Mouse (Mus musculus) mesoderm, embryonic 11.5 days (tissue): Measurements from ENCODE around the gene Nuak1.

Experiments
- DNase-seq: peaks from one replicate; pipeline ENCODE4 v3.0.0-alpha.2; 2012; ENCODE audit warnings: low read depth, low spot score

The Nuak1 gene

GRCm38 (mm10) chr10:84382900-84383883, 57.2 kb downstream of the Nuak1 start:
- peak; percentile 79 for DNase-seq

GRCm38 (mm10) chr10:84381276-84381798, 59.1 kb downstream of the Nuak1 start:
- no peak for DNase-seq

GRCm38 (mm10) chr10:84379366-84379765, 61.0 kb downstream of the Nuak1 start:
- no peak for DNase-seq

GRCm38 (mm10) chr10:84377956-84378355, 62.4 kb downstream of the Nuak1 start:
- no peak for DNase-seq

GRCm38 (mm10) chr10:84376346-84376745, 64.1 kb downstream of the Nuak1 start:
- no peak for DNase-seq

- DNase-seq, result no peak
Measured at GRCm38 (mm10) chr10:84374996-84375395, 65.4 kb downstream of the Nuak1 start.

GRCm38 (mm10) chr10:84373476-84373875, 66.9 kb downstream of the Nuak1 start:
- no peak for DNase-seq

GRCm38 (mm10) chr10:84372161-84373095, 68.0 kb downstream of the Nuak1 start:
- DNase-seq, result no peak

- DNase-seq, result no peak
Measured at GRCm38 (mm10) chr10:84371681-84372160, 68.7 kb downstream of the Nuak1 start.

GRCm38 (mm10) chr10:84371230-84371629, 69.2 kb downstream of the Nuak1 start:
- no peak for DNase-seq

- DNase-seq, result no peak
Measured at GRCm38 (mm10) chr10:84369646-84370314, 70.6 kb downstream of the Nuak1 start.

GRCm38 (mm10) chr10:84368185-84368584, 72.2 kb downstream of the Nuak1 start:
- no peak for DNase-seq

GRCm38 (mm10) chr10:84365166-84365865, 75.1 kb downstream of the Nuak1 start:
- DNase-seq, result no peak

- no peak for DNase-seq
Measured at GRCm38 (mm10) chr10:84363833-84364232, 76.6 kb downstream of the Nuak1 start.

- DNase-seq, result no peak
Measured at GRCm38 (mm10) chr10:84360953-84361352, 79.4 kb downstream of the Nuak1 start.

GRCm38 (mm10) chr10:84360391-84360790, 80.0 kb downstream of the Nuak1 start:
- no peak for DNase-seq

- DNase-seq, result no peak
Measured at GRCm38 (mm10) chr10:84358738-84359120, 81.7 kb downstream of the Nuak1 start.

- DNase-seq, result no peak
Measured at GRCm38 (mm10) chr10:84357997-84358737, 82.2 kb downstream of the Nuak1 start.

- DNase-seq, result no peak
Measured at GRCm38 (mm10) chr10:84357593-84357992, 82.8 kb downstream of the Nuak1 start.

GRCm38 (mm10) chr10:84354323-84354722, 86.1 kb downstream of the Nuak1 start:
- no peak for DNase-seq
